Mouse (Mus musculus) inflammation-experienced regulatory T-cells, adult 6 months (primary cell): Measurements from ENCODE around the gene Birc6. TPM values are rescaled to one million over a fixed set of nuclear protein-coding genes. Genes with fewer than 3 reads are reported as not detected.

Experiments used
- ATAC-seq: one replicate; pipeline ENCODE4 v1.8.0; 2017
- polyA plus RNA-seq, 3 experiments: library from polyadenylated mRNA; unstranded; fragments of 100-300 nt; shearing (Covaris generic); gene quantifications; one replicate each; pipeline ENCODE4 v1.2.1; 2017

The Birc6 gene
- polyA plus RNA-seq, 3 experiments from 2014 or later: 182 to 257 (median 187) TPM

DNA sequence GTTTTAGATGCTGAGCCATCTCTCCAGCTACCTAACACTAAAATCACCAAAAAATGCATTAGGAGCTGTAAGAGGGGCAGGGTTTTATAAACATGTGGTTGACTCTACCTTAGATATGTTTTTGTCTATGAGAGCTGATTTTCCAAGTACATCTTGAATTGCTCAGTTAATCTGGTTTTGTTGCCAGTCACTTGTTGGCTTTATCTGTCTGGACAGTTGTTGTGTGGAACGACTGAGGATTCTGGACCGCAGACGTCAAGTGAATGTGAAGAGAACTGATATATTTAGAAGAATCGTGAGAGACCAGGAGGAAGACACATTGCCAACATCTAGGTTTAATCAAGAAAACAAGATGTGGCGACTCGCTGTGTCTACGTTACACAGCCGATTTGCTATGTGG is 183.5 kb downstream of the Birc6 start:
- ATAC-seq: no peak

DNA sequence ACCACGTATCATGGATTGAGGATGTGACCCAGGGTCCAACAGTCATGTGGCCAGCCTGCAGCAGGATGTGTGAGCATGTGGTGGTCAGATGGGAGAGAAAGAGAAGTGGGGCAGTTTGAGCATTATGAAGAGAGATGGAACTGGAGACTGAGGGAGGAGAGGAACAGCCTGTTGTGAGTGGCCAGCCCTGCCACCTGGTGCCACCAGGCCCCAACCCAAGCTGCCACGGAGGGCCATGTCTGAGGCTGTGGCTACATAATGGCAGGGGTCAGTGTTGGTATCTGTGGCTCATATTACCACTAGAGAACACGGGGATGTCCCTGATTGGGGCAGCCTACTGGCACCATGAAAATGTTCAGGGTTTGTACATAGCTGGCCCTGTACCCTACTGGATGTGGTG is 187.0 kb downstream of the Birc6 start:
- ATAC-seq: no peak

DNA sequence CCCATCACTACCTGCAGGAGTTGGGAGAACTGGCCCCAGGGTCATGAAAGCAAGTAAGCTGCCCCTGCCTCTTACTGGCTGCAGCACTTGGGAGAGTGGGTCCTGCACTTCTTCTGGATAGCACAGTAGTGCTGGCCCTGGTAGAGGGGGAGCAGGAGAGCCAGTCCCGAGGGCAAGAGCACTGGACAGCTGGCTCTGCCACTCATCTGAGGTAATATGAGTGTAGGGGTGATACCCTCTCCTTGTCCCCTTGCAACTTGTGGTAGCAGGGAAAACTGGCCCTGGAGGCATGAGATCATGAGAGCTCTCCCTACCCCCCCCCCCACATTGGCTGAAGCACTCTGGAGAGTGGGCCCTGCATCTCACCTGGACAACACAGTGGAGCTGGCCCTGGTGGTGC is 187.6 kb downstream of the Birc6 start:
- ATAC-seq: no peak

DNA sequence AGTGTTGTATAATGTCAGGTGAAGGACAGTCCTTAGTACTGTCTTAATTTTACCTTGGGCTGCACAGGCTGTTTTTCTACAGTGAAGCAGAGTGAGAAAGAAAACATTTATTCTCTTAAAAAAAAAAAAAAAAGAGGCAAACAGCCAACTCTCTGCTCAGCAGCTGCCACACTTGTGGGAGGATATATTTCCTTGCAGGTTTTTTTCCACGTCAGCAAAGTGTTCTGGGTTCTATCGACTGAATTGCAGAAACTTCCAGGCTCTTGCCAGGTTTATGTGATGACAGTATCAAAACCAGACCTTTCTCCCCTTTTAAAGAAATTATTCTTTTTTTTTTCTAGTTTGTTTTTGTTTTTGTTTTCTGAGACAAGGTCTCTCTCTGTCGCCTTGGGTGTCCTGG is 188.5 kb downstream of the Birc6 start:
- ATAC-seq: no peak

DNA sequence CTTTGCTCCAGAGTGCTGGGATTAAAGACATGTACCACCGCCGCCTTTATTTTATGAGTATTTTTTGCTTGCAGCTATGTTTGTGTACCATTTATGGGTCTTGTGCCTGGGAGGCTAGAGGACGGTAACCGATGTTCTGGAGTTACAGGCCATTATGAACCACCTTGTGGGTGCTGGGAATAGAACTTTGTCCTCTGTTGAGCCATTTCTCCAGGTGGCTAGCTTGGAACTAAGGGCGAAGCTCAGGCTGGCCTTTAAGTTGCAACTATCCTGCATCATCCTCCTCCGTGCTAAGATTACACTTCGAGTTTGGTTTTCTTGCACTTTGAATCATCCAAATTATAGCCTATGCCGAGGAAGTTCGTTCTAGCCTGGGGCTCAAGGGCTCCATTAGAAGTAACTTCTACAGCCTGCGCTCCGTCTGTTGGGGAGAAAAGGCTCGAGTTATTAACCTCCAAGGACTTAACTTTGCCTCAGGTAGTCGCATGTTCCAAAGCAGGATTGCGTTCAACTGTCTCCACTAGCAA is 189.1 kb downstream of the Birc6 start:
- peak; percentile 18 for ATAC-seq

DNA sequence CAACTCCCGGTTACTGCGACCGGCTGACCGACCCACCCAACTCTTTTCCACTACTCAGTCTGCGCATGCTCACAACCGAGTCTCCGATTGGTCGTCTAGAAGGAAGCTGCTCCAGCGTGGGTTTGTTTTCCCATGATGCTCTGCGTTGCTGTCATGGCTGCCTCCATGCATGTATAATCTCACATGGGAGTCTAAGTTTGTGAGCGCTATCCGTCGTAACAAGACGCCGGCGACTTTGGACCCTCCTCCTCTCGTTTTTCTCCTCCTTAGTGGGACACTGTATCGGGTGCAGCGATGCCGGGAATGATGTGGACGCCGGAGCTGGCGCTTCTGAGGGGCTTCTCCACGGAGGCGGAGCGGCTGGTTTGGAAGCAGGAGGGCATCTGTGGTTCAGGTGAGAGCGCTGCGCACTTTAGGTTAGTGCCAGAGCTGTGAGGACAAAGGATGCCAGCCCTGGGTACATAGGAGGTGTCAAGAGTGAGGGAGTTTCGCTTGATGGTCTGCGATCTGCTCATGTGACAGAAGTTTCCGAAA is 189.6 kb downstream of the Birc6 start, which contains the start of gene Ttc27:
Gene Ttc27 (plus strand): TSS at position 115 of the 534 bp plus-strand sequence.
- peak; percentile 96 for ATAC-seq

DNA sequence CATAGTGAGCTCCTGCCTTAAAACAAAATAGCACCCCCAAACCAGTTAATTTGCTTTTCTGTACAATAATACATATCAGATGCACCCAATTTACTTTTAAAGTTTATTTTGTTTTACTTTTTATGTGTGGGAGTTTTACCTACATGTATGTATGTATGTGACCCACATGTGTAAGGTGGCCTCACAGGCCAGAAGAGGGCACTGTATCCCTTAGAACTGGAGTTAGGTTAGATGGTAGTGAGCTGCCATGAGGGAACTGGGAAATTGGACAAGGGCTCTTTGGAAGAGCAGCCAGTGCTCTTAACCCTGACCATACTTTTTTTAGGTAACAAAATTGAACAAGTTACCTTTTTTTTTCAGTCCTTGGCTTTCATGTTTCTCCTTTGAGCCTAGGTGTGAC is 204.8 kb downstream of the Birc6 start:
- ATAC-seq: no peak

DNA sequence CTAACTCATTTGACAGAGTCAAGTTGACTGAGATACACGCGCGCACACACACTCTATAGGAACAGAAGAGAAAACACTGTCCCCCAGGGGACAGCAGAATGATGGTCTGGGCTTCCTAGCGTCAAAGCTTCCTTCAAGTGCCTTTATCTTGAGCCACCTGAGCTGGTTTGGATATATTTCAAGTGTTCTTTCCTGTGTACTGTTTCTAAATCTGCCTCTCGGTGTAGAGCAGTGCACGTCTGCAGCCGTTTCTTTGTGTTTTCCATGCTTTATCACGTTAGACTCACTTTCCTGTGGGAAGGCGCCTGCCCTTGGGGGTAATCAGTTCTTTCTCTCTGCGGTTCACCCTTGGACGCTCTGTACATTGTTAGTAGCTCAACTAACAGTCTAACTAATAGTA is 207.3 kb downstream of the Birc6 start:
- no peak for ATAC-seq

DNA sequence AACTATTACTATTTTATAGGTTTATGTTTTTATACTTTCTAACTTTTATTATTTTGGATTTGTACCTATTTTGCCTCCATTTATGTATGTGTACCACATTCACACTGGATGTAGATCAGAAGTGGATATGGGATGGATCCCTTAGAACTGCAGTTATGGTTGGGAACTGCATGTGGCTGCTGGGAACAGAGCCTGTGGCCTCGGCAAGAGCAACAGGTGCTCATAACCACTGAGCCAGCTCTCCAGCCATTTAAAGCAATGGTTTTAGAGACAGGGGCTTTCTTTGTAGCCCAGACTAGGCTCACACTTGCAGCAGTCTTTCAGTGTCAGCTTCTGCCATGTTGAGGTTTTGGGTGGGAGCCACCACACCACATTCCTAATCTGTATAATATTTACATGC is 221.6 kb downstream of the Birc6 start:
- ATAC-seq: no peak

DNA sequence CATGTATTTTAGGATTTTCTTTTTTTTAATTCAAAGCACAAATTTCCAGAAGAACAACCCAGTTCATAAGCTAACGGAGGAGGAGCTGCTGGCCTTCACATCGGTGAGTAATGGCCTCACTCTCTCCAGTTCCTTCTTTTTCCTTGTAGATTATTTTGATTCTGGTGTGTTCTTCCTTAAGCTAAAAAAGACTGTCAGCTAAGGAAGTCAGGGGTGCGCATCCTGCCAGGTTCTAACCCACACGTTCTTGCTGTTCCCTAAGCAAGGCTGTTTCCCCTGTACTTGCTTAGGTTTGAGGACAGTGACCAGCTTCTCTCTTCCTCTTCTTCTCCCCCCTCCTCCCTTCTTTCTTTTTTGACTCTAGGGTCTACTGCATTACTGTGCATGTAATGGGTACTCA is 222.9 kb downstream of the Birc6 start:
- ATAC-seq: no peak

Other genes with a start within 250 kb of the Birc6 start
- gene Memo1, start 232.8 kb upstream of the Birc6 start, polyA plus RNA-seq: 10 to 100 TPM; 37.6 to 61.9 (median 45.4) TPM
- gene Dpy30, start 204.4 kb upstream of the Birc6 start, polyA plus RNA-seq: 100 to 1,000 TPM; 141 to 185 (median 142) TPM
- 10 to 100 TPM in 2 of 3 experiments, 1 to 10 TPM in 1; 8.6 to 12.0 (median 11.1) TPM for gene Spast, start 189.3 kb upstream of the Birc6 start, polyA plus RNA-seq
- 10 to 100 TPM; 27.6 to 31.2 (median 30.9) TPM for gene Slc30a6, start 132.7 kb upstream of the Birc6 start, polyA plus RNA-seq
- gene Nlrc4, start 69.2 kb upstream of the Birc6 start, polyA plus RNA-seq: 1 to 10 TPM in 1 of 3 experiments, under 1 TPM in 2; 0.83 to 1.1 (median 0.93) TPM
- 10 to 100 TPM in 2 of 3 experiments, 1 to 10 TPM in 1; 9.2 to 20.0 (median 17.8) TPM for gene Yipf4, start 38.8 kb upstream of the Birc6 start, polyA plus RNA-seq
- gene Ttc27, start 189.4 kb downstream of the Birc6 start, polyA plus RNA-seq: 10 to 100 TPM; 10.7 to 28.7 (median 25.0) TPM